Mouse (Mus musculus) heart, embryonic 14.5 days (tissue): ENCODE results near the gene Smco4. TPM values are rescaled to one million over a fixed set of nuclear protein-coding genes. Genes with fewer than 3 reads are reported as not detected.
"Not testable (repeated sequence)": the region's sequence is repeated elsewhere in the genome, so short reads cannot be mapped to it uniquely, and the experiment has no call there.

ENCODE experiments used
- ATAC-seq: fragments of 200-750 bp; cut with Nextera tagmentation; 2 replicates; pipeline ENCODE4 v1.8.0; 2017; ENCODE audit warnings: low read depth, moderate TSS enrichment; ENCODE audit not compliant: insufficient number of reproducible peaks, insufficient read depth, low FRiP score
- H3K27ac ChIP-seq, 2 experiments: fragments of 200-500 bp in 1 of 2; fragments of 300-500 bp in 1 of 2; sonication (generic) in 1 of 2; replicated peaks in 1 of 2; 2 replicates each; pipeline ENCODE4 v1.5.1; 2012 to 2014; ENCODE audit warnings: low read depth in 2 of 2, low read length in 2 of 2, control low read depth in 1 of 2, mild to moderate bottlenecking in 1 of 2, mixed read lengths in 1 of 2; ENCODE audit not compliant: control insufficient read depth in 1 of 2, insufficient read depth in 1 of 2
- H3K27me3 ChIP-seq: fragments of 300-500 bp; sonication (generic); 2 replicates; pipeline ENCODE4 v1.6.1; 2014; ENCODE audit warnings: mild to moderate bottlenecking, low read length, control low read depth; ENCODE audit not compliant: control insufficient read depth, insufficient read depth
- H3K36me3 ChIP-seq: fragments of 300-500 bp; sonication (generic); 2 replicates; pipeline ENCODE4 v1.6.1; 2014; ENCODE audit warnings: mild to moderate bottlenecking, control low read depth, low read length, mixed read lengths; ENCODE audit not compliant: control insufficient read depth, insufficient read depth
- H3K4me1 ChIP-seq, 2 experiments: fragments of 200-500 bp in 1 of 2; fragments of 300-500 bp in 1 of 2; sonication (generic) in 1 of 2; 2 replicates each; pipeline ENCODE4 v1.6.1; 2012 to 2014; ENCODE audit warnings: low read length in 2 of 2, control low read depth in 1 of 2, mixed read lengths in 1 of 2; ENCODE audit not compliant: control insufficient read depth in 2 of 2, insufficient read depth in 2 of 2
- H3K4me2 ChIP-seq: fragments of 300-500 bp; sonication (generic); 2 replicates; pipeline ENCODE4 v1.6.1; 2014; ENCODE audit warnings: mild to moderate bottlenecking, low read length
- H3K4me3 ChIP-seq, 2 experiments: fragments of 200-500 bp in 1 of 2; fragments of 300-500 bp in 1 of 2; sonication (generic) in 1 of 2; 2 replicates each; pipeline ENCODE4 v1.5.1; 2012 to 2014; ENCODE audit warnings: low read length in 2 of 2, mild to moderate bottlenecking in 2 of 2, control low read depth in 1 of 2, low read depth in 1 of 2, moderate library complexity in 1 of 2; ENCODE audit not compliant: control insufficient read depth in 1 of 2, insufficient read depth in 1 of 2
- H3K9ac ChIP-seq: fragments of 300-500 bp; sonication (generic); 2 replicates; pipeline ENCODE4 v1.6.1; 2014; ENCODE audit warnings: mild to moderate bottlenecking, low read length
- H3K9me3 ChIP-seq: fragments of 300-500 bp; sonication (generic); 2 replicates; pipeline ENCODE4 v1.6.1; 2016; ENCODE audit warnings: low read length, control low read depth; ENCODE audit not compliant: control insufficient read depth
- WGBS: fragments of 180-500 bp; shearing (Covaris S2); extraction: QIAGEN DNeasy Blood & Tissue Kit; methylation state at CpG from one replicate; pipeline ENCODE4 v1.1.7; 2014; 5-methylcytosine and 5-hydroxymethylcytosine counted together
- polyA plus RNA-seq: library from polyadenylated mRNA; unstranded; fragments of >200 nt; fragmentation: Nextera tagmentation; extraction: Ambion mirVana; gene quantifications from 2 replicates; pipeline ENCODE4 v1.2.1, GENCODE M21; 2014

Gene Smco4
- polyA plus RNA-seq, 1 experiment from 2014 or later = 2.8 TPM

DNA sequence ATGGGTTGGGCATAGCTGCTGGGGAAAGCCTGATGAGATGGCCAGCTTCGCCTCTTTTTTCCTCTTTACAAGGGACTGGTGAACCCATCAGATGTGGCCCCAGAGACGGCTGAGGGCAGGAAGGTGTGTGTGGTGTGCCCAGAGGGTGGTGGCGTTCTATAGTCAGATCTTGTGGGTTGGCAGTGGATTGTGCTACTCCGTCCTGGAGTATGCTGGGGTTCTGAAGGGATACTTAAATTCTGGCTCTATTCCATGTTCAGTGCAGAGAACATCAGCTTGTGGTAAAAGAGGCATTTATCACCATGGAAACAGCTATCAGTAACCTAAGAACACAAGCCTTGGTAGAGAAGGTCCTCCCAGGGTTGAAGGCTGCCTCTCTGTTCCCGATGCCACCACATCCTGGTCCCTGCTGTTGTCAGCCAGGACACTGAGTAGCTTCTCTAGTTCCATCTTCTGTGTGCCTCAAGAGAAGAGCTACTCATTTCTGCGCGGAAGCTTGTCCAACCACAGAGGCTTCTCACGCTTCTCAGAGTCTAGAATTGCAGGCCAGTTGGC, 45.8 kb downstream of the Smco4 start:
- Histone ChIP-seq H3K27me3 (no peaks in the 10 kb centered on the region), H3K9me3 (no peaks in the 10 kb centered on the region), H3K27ac (no peak overlapping the region), H3K4me3 (no peak overlapping the region), H3K4me1 (peaks cover 18 to 34% of the 10 kb centered on the region in 2 experiments), H3K36me3 (0 out of 2 replicates have a peak, but pooled peaks cover 5% of the 10 kb centered on the region), H3K9ac (no peak overlapping the region), H3K4me2 (no peak overlapping the region)
- no peak for ATAC-seq
- 74% methylated on average over 8 of the region's 8 CpGs for WGBS

DNA sequence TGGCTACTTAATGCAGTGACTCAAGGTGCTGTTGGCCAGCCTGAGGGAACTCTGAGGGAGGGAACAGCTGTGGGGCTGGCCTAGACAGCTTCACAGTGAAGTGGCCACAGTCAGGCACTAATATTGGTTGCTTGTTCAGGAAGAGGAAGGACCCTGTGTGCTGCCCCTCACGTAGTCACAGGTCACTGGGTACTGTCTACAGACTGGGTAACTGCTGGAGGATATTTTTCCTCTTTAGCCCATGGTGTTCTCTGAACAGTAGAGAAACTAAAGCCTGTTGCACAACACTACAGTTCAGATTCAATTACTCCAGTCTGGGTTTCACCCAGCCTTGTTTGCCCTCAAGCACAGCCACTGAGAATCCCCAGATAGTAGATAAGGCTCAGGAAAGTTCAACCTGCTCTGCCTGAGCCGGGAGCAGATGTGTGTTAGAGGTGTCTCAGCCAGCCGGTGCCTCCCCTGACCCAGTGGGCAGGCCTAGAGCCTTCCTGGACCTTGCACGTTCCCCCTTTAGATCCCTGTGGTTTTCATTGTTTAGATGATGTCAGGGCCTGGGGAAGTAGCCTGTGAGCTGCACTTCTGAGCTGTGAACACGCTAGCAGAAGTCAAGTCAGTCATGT, 48.6 kb downstream of the Smco4 start:
- WGBS = 41% methylated on average over 5 of the region's 5 CpGs
- Histone ChIP-seq H3K4me2 (no peak overlapping the region), H3K36me3 (0 out of 2 replicates have a peak, but pooled peaks cover 5% of the 10 kb centered on the region), H3K4me3 (no peak overlapping the region), H3K9ac (no peak overlapping the region), H3K27me3 (no peaks in the 10 kb centered on the region), H3K27ac (no peak overlapping the region), H3K9me3 (no peaks in the 10 kb centered on the region), H3K4me1 (peaks cover 3 to 16% of the 10 kb centered on the region in 2 experiments; a peak in 2 of 4 replicates)
- no peak for ATAC-seq

DNA sequence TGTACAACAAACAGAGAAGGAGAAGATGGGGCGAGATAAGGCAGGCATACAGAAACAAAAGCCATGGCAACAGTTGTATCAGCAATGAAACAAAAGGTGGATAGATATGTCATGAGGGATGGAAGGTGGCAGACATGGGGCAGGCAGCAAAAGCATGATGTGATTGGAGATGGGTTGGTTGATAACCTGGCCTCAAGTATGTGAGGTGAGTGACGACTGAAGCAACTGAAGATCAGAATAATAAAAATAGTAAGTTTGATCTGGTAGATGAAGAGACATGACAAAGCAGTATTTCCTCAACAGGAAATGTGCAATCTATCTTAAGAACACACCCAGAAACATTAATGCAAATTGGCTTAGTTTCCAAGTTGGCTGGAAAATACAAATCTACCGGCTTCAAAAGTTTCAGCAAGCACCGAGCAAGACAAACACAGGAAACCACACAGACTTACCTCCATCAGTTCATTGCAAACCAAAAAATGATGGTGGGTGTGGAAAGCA, 57.3 kb downstream of the Smco4 start:
- H3K4me1 ChIP-seq = no peaks in the 10 kb centered on the region
- H3K27ac ChIP-seq = no peak overlapping the region
- 76% methylated on average over 4 of the region's 4 CpGs for WGBS
- H3K27me3 ChIP-seq = no peaks in the 10 kb centered on the region
- H3K4me3 ChIP-seq = no peak overlapping the region
- H3K9me3 ChIP-seq = no peaks in the 10 kb centered on the region
- ATAC-seq = no peak
- no peak overlapping the region for H3K4me2 ChIP-seq
- no peak overlapping the region for H3K9ac ChIP-seq
- no peaks in the 10 kb centered on the region for H3K36me3 ChIP-seq

DNA sequence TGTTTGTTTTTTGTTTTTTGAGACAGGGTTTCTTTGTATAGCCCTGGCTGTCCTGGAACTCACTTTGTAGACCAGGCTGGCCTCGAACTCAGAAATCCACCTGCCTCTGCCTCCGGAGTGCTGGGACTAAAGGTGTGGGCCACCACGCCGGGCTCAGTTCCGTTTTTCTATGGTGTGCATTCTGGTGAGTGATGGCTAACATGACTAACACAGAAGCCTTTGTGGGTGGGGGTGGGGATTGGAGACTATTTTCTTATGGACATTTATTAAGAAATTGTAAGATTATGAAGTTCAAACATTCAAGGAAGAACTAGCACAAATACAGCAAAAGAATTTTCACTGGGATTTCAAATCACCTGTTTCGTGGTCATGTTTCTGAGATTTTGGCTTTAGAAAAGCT, 57.8 kb downstream of the Smco4 start:
- H3K4me1 ChIP-seq, H3K4me2 ChIP-seq, H3K27me3 ChIP-seq, ATAC-seq, H3K9me3 ChIP-seq, H3K4me3 ChIP-seq, H3K27ac ChIP-seq, H3K9ac ChIP-seq, H3K36me3 ChIP-seq: not testable (repeated sequence)
- WGBS = 88% methylated on average over 6 of the region's 6 CpGs

DNA sequence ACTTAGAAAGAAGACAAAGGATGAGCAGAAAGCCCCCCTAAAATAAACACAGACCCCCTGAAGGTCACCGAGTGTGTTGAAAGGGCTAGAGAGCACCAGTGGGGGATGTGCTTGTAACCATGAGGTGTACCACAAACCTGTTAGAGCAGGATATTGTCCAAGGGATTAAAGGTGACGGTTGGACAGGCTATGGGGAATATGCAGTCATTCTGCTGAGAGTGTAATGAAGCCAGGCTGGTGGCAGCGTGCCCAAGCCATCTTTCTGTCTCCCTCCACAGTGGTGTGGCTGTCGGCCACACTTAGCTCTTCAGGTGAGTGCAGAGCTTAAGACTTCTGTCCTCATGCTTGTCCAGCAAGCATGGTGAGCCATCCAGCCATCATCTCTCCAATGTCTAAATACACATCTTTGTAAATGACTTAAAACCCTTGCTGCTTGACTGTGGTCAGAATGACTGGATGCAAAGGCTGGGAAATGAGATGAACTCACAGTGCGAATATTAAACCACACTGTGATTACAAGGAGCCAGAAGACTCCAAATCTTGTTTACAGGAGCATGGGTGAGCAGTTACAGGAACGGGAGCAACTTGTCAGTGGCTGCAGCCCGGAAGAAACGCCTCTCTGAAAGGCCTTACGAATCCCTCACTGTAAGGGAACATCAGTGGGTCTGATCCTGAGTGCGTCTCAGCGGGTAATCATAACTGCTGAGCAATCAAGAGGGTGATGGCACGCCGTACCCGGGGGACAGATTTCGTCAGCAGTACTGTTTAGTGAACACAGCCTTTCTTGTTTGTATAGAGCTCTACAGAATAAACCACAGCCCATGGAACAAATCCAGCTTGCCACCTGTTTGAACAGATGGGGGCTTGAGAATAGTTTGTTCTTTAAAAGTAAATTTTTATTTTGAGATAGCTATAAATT, 59.0 kb downstream of the Smco4 start:
- no peaks in the 10 kb centered on the region for H3K4me1 ChIP-seq
- ATAC-seq = no peak
- no peak overlapping the region for H3K4me3 ChIP-seq
- no peak overlapping the region for H3K27ac ChIP-seq
- H3K27me3 ChIP-seq = no peaks in the 10 kb centered on the region
- H3K9me3 ChIP-seq = no peaks in the 10 kb centered on the region
- WGBS = 74% methylated on average over 15 of the region's 15 CpGs
- H3K4me2 ChIP-seq = no peak overlapping the region
- no peaks in the 10 kb centered on the region for H3K36me3 ChIP-seq
- no peak overlapping the region for H3K9ac ChIP-seq

DNA sequence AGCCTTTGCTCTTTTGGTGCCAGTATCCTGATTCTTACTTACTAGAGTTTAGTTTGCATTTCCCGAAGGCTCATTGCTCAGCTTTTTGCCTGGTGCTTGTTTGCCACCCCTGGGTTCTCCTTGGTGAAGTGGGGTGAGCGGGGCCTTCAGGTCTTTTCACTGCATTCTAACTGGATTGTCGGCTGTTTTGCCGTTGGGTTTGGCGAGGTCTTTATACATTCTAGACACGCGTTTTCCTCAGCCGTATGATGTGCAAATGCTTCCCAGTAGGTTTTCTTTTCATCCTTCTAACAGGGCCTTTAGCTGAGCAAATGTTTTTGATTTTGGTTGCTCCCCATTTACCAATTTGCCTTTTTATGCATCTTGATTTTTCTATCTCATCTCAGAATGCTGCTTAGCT, 60.1 kb downstream of the Smco4 start:
- Histone ChIP-seq H3K4me1 (no peaks in the 10 kb centered on the region), H3K27ac (no peak overlapping the region), H3K36me3 (no peaks in the 10 kb centered on the region), H3K4me2 (no peak overlapping the region), H3K27me3 (no peaks in the 10 kb centered on the region), H3K4me3 (no peak overlapping the region), H3K9ac (no peak overlapping the region), H3K9me3 (no peaks in the 10 kb centered on the region)
- 91% methylated on average over 8 of the region's 8 CpGs for WGBS
- ATAC-seq = no peak

DNA sequence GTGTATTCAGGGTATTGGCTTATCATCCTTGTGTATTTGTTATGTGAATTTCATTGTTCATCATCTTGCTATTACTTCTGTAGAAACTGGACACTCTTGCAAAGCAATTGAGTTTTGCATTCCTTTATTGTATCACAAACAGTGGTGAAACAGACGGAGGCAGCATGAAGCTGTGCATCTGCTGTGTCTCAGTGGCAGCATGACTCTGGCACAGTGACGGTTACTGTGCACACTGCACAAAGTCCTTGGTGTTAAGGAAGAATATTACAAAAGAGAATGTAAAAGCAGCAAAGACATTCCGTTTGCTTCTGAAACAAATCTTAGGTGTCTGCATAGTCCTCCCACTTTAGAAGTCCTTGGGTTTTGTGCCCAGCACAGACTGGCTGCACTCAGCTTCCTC, 67.2 kb downstream of the Smco4 start:
- no peak overlapping the region for H3K4me2 ChIP-seq
- H3K4me3 ChIP-seq = no peak overlapping the region
- no peak overlapping the region for H3K9ac ChIP-seq
- H3K9me3 ChIP-seq = no peaks in the 10 kb centered on the region
- ATAC-seq = no peak
- H3K27me3 ChIP-seq = no peaks in the 10 kb centered on the region
- H3K27ac ChIP-seq = no peak overlapping the region
- 73% methylated on average over 3 of the region's 3 CpGs for WGBS
- no peaks in the 10 kb centered on the region for H3K36me3 ChIP-seq
- H3K4me1 ChIP-seq = no peaks in the 10 kb centered on the region
